Mouse (Mus musculus): ENCODE measurements around the gene Rabif.
"Not testable (repeated sequence)": the region's sequence is repeated elsewhere in the genome, so short reads cannot be mapped to it uniquely, and the experiment has no call there.

Gene Rabif

DNA sequence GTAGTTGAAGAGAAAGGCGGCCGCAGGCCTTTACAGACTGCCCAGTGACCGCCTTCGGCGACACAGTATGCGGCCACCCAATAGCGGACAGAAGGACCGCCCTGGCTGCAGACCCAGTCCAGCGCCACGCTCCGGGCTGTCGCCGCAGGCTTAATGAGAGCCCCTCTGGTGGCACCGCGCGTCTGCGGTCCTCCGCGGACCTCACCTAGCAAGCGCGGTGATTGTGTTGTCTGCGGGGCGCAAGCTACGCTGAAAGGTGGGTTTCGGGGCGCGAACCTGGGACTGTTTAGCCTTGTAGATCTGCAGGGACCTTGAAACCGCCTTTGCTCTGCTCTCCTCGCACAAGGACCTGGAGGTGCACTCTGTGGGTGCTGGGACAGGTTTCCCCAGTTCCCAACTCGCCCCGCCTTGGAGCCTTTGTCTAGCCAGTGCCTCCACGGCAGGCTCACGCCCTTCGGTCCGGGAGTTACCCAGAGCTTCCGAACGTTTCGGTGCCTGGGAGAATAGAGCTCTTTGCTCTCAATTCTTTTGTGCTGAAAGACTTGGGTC is 18.9 kb downstream of the Rabif start:
- DNase-seq (ENCODE audit: low read depth) = peak; percentile 35

DNA sequence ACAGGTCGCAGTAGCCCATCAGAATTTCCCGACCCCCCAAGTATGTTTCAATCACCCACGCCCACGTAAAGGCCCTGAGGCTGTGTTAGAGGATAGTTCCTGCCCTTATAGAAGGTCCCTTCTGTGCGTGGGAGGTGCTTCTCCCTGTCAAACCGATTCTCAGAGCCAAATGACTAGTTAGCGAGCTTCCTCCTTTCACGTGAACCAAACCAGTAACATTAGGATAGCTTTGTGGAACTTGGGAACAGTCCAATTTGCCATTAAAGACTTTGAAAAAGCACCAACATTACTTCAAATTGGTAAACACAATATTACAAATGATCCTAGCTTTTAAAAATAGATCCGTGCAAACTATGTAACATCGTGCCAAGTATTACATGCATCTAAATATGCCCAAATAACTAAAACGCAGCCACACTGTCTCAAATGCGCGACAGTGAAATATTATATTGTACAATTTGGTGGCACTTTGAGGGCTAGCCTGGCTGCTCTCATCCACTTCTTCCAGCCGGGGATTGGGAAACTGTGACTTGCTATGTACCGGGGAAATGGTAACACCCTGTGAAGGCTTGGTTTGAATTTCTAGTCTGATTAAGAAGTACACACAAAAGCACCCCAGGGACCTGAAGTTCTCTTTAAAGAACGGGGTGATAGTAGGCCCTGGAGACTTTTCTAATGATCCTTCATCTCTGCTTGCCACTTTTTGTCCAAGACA is 19.6 kb downstream of the Rabif start:
- DNase-seq (ENCODE audit: low read depth) = peak; percentile 32

DNA sequence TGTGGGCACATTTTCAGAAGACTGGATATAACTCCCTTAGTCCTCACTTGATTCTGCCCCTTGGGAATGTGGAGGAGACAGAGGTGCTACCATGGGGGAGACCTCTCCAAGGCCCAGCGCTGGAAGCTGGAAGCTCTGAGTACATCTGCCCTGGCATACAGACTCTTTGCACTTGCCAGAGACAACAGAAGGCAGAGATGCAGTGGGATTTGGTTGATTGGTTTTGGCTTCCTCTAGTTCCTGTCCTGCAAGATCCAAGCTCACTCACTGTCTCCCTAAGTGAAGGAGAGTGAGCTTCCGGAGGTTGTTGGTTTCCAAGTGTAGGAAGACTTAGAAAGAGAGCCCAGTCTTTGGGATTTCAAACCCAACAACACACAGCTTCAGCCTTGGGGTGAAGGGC is 21.4 kb downstream of the Rabif start:
- DNase-seq (ENCODE audit: low read depth) = no peak

DNA sequence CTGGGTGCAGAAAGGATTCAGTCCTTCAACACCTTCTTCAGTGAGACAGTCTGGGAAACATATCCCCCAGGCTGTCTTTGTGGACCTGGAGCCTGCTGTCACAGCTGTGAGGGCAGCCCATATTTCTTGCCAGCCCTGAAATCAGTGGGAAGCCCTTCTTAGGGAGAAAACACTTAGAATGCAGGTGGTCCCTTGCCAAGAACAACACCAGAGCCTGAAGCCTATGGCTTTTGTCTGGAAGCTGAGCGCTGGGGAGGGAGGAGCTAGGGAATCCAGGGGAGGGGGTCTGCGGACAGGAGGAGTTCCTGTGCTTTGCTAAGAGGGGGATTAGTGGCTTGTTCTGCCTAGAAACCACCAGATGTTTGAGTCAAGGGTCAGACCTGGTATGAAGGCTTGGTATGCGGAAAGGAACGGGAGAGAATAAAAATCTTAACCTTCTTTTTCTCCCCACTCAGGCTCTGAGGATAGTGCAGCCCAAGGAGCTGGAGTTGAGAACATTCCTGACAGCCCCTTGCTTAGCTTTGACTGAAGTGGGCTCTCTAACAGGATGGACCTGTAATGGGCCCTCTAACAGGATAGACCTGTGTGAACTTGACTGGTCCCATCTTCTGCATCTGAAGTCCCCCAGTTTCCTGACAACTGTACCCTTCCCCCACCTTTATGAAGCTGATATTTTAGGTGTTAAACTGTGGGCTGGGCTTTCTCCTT is 22.2 kb downstream of the Rabif start:
- DNase-seq (ENCODE audit: low read depth) = no peak

DNA sequence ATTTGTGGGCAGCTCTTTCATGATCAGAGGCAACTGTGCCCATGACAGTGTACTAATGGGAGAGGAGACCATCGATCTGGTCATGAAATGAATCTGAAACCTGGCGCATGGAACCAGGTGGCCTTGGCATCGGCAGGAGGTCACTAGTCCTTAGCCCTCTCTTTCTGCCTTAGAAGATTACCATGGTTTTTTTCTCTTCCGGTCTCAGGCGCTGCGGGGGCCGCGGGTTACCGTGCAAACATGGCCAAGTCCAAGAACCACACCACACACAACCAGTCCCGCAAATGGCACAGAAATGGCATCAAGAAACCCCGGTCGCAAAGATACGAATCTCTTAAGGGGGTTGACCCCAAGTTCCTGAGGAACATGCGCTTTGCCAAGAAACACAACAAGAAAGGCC is 23.4 kb downstream of the Rabif start:
- DNase-seq (ENCODE audit: low read depth) = not testable (repeated sequence)

DNA sequence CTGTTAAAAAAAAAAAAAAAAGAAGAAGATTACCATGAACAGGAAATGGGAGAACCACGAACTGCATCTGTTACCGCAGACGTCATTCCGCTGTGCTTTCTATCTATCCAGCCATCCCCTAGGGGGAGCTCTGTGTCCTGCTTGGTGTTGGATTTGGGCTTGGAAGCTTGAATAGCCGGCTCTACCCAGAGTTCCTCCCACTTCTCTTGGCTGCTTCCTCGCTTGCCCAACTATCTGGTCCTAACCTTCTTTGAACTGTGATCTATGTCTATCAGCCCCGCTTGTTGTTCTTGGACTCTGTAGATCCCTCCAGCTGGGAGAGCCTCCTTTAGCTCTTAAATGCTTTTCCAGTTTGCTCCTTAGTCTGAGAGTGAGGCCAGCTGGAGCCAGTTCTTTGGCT is 24.2 kb downstream of the Rabif start:
- peak; percentile 89 for DNase-seq (ENCODE audit: low read depth)

DNA sequence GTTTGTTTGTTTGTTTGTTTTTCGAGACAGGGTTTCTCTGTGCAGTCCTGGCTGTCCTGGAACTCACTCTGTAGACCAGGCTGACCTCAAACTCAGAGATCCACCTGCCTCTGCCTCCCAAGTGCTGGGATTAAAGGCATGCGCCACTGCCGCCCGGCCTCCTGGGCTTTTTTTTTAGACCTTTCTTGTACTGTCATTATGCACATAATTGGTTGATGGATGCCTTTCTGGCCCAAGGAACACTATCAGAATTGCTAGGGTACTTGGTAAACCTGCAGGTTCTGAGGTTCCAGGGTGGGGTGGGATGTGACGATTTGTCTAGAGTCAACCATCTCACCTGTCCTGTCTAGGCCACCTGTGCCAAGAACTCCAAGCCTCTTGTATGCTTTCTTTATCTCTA is 24.8 kb downstream of the Rabif start:
- DNase-seq (ENCODE audit: low read depth) = not testable (repeated sequence)

DNA sequence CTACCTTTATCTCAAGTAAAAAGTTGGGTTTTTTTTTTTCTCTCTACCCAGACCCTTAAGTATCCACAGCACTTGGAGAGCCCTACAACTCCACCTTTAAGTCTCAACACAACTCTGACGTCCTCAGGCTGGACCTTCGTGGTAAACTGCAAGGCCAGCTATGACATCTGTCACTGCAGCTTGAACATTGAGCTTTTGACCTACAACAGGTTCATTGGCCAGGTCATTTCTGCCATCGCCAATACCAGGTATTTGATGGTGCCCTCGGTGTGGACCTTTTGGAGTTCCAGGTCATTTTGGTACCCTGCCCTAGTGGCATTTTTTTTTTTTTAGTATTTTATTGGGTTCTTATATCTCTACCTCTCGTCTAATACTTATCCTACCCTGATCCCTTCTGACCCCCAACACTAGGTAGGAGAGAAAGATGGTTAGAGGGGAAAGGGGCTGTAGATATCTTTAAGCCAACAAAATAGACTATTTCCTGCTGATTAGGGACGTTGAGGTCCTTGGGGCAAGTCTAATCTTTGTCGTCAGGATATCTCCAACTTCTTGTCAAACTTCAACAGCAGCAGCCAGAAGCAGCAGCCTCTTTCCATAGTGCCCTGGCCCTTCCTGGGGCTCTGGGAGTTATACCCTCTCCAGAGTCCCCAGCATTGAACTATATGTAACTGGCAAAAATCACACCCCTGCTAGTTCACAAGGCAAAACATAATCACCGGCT is 25.7 kb downstream of the Rabif start:
- no peak for DNase-seq (ENCODE audit: low read depth)

DNA sequence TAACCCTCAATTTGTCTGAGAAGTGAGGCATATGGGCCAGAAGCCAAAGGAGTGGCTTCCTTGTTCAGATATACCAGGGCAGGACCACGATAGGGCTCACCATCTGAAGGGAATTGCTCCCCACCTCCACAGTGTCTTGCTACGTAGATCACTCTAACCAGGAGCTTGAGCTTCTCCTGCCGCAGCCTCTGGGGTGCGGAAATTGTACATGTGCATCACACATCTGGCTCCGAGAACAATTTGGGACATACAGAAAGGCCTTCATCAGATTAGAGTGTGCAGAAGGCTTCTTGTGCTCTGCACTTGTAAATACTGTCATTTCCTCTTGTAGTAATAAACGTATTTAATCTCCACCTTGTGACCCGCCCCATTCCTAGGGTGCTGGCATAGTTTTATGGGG is 26.7 kb downstream of the Rabif start:
- no peak for DNase-seq (ENCODE audit: low read depth)

DNA sequence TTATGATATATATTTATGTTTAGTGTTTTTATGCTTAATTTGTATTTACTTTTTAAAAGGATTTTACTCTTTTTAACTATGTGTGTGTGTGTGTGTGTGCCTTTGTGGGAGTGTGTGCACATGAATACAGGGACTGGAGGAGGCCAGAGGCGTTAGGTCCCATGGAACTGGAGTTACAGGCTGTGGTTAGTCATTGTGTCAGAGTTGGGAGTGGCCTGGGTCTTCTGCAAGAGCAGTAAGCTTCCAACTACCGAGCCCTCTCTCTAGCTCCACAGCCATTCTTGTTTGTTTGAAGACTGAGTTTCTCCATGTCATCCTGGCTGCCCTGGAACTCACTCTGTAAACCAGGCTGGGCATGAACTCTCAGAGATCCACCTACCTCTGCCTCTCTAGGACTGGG is 27.9 kb downstream of the Rabif start:
- DNase-seq (ENCODE audit: low read depth) = no peak

DNA sequence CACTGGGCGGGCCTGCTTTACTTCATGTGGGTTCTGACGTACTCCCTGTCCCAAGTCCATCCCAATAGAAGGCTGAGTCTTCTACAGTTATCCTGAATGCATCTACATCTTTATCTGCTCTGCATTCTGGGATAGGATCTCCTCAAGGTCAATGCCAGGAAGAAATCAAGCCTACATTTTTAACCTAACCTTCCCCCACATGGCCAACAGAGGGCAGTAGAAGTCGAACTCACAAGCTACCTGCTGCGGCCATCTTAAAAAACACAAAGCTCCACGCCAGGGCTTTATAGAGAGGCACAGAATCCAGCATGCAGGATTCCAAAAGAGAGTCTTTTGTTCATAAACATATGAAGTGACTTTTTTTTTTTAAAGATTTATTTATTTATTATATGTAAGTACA is 30.0 kb downstream of the Rabif start:
- peak; percentile 81 for DNase-seq (ENCODE audit: low read depth)

DNA sequence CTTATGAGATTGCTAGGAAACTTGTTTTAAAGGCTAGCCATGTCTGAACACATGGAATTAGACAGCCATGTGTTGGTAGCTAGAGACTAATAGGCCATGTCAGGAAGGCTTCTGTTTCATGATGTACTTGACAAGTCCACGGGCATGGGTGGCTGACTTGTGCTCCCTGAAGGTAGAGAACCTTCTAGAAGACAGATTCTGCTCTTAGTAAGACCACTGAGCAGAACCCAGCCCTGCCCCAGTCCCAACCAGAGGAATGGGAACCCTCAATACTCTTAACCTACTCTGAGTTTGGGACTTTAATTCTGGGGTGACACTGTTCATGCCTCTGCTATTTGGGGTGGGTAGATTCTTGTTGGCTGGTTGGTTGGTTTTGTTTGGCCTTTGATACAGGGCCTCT is 30.6 kb downstream of the Rabif start:
- DNase-seq (ENCODE audit: low read depth) = no peak

DNA sequence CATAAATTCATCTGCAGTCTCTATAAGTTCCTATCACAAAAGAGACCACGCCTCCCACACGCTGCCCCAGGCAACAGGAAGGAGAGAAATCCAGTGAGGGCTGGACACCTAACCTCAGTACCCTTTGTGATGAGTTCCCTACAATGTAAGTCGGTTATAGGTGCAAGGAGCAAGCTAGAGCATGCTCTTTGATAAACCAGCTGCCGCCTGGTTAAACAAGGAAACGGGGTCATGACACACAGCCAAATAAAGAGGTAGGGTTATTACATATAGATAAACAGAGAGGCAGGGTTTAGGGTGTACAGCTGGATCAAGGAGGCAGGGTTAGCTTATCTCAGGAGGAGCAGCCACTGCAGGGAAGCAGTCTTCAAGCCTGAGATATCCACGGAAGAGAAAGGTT is 32.3 kb downstream of the Rabif start:
- no peak for DNase-seq (ENCODE audit: low read depth)

DNA sequence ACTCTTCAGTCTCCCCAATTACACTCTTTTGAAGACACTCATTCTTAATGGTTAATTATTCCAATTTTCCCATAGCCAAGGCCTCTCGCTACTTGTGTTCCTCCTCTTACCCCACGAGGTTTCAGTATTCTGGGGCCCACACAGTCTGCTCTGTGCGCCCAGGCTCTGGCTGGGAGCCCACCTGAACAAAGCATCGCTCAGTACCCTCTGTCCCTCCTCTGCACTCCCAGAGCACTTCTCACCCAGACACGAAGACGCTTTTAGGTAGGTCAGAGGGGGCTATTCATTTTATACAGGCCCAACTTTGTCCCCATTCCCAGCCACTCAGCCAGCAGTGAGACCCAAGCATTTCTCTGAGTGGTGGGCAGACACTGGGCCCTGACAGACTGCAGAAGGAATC is 36.2 kb downstream of the Rabif start:
- no peak for DNase-seq (ENCODE audit: low read depth)

DNA sequence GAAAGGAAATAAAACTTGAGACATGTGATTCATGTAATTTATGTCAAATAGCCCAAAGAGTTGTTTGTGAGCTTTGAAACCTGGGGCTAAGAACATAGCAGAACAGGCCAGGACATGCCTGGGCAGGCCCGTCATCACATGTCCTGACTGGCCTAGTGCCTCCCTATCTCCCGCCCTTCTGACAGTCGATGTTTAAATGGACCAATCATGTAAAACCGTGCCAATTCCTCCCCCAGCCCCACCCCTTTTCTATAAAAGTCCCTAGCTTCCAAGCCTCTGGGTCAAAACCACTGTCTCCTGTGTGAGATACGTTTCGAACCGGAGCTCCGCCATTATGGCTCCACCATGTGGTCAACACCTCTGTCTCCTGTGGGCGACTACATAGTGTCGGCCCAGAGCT is 39.3 kb downstream of the Rabif start:
- DNase-seq (ENCODE audit: low read depth) = not testable (repeated sequence)

DNA sequence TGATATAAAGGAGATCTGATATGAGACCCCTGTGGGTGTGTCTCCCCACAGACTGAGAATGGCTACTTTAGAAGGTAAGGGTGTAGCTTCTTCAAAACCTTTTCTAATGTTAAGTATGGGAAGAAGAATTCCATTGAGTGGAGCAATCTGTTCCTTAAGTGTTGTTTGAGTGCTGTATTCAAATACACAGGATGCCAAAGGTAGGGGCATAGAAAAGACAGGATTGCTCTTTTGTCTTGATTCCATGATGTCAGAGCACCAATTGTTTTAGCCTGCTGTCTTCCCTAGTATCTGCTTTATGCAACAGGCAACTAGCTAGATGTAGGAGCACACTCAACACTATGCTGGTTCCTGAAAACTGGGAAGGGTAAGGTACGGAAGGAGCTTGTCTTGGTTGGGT is 40.6 kb downstream of the Rabif start:
- DNase-seq (ENCODE audit: low read depth) = no peak

DNA sequence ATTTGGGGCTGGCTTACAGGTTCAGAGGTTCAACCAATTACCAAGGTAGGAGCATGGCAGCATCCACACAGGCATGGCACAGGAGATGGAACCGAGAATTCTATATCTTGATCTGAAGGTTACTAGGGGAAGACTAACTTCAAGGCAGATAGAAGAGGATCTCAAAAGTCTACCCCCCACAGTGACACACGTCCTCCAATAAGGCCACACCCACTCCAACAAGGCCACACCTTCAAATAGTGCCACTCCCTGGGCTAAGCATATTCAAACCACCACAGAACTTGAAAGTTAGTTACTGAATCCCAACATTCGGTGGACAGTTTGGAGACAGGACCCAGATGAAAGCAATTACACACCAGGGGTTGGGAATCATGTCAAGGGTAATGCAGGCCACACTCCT is 41.1 kb downstream of the Rabif start:
- no peak for DNase-seq (ENCODE audit: low read depth)

DNA sequence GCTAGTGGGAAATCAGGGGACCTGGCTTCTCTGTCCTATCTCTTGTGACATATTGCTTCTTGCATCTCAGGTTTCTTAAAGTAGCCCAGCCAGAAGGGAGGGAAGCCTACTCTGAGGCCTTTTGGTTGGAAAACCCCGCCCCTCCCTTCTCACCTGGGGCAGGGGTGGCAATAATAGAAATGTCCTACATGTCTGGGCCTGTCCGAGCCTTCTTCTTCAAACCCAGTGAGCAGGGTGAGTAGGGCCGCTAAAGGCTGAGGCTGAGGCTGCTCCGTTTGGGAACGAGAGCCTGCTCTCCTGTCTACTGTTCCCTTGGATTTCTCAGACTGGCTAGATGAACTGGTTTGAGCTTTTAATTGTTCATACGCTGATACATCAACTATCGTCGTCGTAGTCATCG is 46.2 kb downstream of the Rabif start:
- DNase-seq (ENCODE audit: low read depth) = no peak

DNA sequence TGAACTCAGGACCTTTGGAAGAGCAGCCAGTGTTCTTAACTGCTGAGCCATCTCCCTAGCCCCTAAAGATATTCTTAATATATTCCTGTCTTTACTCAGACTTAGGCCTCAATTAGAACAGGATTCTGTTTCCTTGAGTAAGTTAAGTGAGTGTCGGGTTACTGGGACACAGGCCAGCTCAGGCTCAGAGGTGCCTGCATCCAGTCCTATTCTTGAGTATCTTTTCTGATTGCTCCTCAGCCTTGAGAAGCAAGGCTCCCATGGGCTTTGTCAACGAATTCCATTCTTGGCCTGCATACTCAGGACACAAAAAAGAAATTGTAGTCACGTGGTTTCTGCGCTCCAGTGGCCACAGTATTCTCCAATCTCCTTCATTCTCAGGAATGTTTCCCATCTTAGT is 53.8 kb downstream of the Rabif start:
- no peak for DNase-seq (ENCODE audit: low read depth)

DNA sequence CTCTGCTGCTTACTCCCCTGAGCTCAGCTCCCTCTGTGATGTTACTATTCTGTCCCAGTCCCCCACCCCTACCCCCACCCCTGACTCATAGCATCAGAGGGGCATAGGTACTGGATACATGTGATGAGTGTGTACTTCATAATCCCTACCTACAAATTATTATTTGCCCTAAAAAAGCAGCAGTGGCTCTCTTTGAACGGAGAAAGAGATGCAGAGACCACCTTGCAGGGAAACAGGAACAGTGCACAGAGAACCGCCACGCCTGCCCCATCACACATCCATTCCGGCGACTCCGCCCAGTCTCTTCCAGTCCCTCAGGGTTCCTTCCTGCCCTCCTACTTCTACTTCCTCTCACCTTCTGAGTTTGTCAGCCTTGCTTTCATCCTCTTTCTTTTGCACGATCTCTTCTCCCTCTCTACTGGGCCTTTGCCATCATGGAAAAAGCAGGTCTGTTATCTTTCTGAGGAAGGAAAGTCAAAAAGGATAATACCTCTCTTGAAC is 55.2 kb downstream of the Rabif start, which contains the start of gene Mgat4e:
Mgat4e (minus strand) TSS at position 51 of the 501 bp plus-strand sequence.
- no peak for DNase-seq (ENCODE audit: low read depth)

DNA sequence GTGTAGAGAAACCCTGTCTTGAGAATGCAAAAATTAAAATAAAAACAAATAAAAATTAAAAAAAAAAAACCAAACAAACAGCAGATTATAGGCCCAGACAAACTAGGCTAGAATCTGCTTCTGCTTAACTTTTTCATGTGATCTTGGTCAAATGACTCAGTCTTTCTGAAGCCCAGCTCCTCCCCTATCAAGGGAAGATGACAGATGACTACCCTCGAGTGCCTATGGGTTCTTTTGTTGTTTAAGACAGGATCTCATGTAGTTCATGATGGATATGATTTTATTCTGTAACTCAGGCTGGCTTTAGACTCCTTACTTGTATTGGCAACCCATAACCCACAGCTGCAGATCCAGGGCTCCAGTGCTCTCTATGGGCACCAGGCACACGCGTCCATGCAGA is 57.4 kb downstream of the Rabif start:
- DNase-seq (ENCODE audit: low read depth) = no peak

DNA sequence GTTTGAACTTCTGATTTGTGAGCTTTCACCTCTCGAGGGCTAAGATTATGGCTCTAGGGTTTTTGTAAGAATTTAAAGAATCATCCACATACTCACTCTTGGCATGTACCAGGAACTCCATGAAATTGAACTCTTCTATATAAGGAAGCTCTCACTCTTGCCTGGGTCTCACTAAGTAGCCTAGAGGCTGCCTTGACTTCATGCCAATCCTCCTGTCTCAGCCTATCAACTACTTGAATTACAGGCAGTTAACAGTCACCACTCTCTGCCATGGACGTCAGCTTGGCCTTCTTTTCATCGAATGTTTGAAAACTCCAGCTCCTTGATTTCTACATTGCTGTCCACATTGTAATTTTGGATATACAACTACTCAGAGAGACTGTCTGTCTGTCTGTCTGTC is 57.9 kb downstream of the Rabif start:
- no peak for DNase-seq (ENCODE audit: low read depth)

Measured in naive thymus-derived CD4-positive, alpha-beta T cell, adult 2 months (primary cell).